In the genomic region with DNA sequence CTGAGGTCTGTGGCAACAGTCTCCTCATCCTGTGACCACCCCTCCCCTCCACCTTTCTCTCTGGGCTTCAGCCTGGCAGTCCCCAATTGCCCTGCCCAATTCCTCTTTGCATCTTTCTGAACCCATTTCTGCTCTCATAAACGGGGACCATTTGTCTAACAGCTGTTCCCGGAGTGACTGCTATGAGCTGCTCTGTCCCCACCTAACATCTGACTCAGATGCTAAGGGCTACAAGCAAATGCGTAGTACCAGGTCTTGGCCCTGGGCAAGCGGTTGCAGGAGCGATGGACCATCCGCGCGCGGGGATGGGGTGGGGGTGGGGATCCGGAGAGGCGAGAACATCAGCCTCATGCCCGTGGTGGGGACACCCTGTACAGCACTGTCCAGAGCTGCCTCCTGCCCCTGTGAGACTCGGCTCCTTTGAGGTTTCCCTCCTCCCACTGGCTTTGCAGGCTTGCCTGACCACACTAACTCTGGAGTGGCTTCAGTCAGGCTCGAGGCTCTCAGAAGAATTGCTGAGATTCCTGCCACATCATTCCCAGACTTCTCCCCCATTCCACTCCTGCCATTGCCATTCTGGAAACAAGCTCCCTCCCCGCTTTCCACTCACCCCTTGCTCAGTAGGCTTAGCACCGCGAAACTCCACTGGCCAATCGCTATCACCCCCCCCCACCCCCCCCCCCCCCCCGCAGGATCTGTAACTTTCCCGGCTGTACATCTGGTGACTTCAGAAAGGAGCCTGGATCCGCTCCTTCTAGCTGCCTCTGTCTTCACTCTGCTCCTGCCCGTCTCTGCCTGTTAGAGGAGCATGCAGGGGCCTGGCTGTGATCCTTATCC, we compare ENCODE assay signal across 9 mouse cellular contexts. TPM values are rescaled to one million over a fixed set of nuclear protein-coding genes. Genes with fewer than 3 reads are reported as not detected.
DNase-seq lines count a peak whose midpoint lies in the region; ATAC-seq and TF ChIP-seq lines count a peak whose summit lies in the region.
"Had no signal": no experiment of that assay in that cellular context is flagged by ENCODE, and none has a peak within 500 bp of the region (broad histone marks: within the 10 kb centered on the region; RNA-seq: fewer than 3 reads in every experiment).

No protein-coding gene starts in this region.

- TF ChIP-seq CTCF in layer of hippocampus, adult 2 months (conservative IDR thresholded peaks at IDR 0.05): no peak
- TF ChIP-seq CTCF in heart, postnatal 0 days (IDR thresholded peaks at IDR 0.05; ENCODE audit: low read depth): no peak

- no peak for DNase-seq in layer of hippocampus, adult 2 months (ENCODE audit: low spot score in 2 of 2)
- no peak for DNase-seq in layer of hippocampus, postnatal 25 days (ENCODE audit: extremely low spot score in 1 of 2, low spot score in 1 of 2)
- peak; percentile 24 for DNase-seq in heart, postnatal 0 days (ENCODE audit: low spot score)
- DNase-seq in lung, adult 18-20 months: peak; percentile 74 to 79
- peak; percentile 33 for DNase-seq in retina, postnatal 1 day
- DNase-seq in right cerebral cortex, postnatal 25 days: no peak

- H3K4me2 ChIP-seq in embryonic facial prominence, embryonic 13.5 days: peak overlapping the region; percentile 61
- peak overlapping the region; percentile 49 for H3K4me2 ChIP-seq in heart, postnatal 0 days (ENCODE audit: low read depth, low read length)
- H3K4me2 ChIP-seq: liver, embryonic 15.5 days had no signal

- ATAC-seq in embryonic facial prominence, embryonic 13.5 days (ENCODE audit: insufficient number of reproducible peaks, insufficient read depth, low FRiP score, low TSS enrichment, low read depth): no peak
- ATAC-seq in heart, postnatal 0 days (ENCODE audit: insufficient read depth, low read depth): peak; percentile 15; the same call in 1 of the 2 replicates
- no peak for ATAC-seq in activated CD4-positive, CD25-positive, alpha-beta regulatory T cell, adult 4 months

- peak overlapping the region; percentile 23; the same call in 1 of the 2 replicates for H3K4me3 ChIP-seq in layer of hippocampus, adult 2 months
- H3K4me3 ChIP-seq in embryonic facial prominence, embryonic 13.5 days: peak overlapping the region; percentile 27
- peak overlapping the region; percentile 22; the same call in 1 of the 2 replicates for H3K4me3 ChIP-seq in heart, postnatal 0 days (ENCODE audit: low read depth, low read length)
- H3K4me3 ChIP-seq: liver, embryonic 15.5 days had no signal

- no peaks in the 10 kb centered on the region for H3K36me3 ChIP-seq in embryonic facial prominence, embryonic 13.5 days
- H3K36me3 ChIP-seq in heart, postnatal 0 days (replicated peaks; ENCODE audit: control insufficient read depth, insufficient read depth, low read length): no peaks in the 10 kb centered on the region
- H3K36me3 ChIP-seq: liver, embryonic 15.5 days had no signal

- H3K27me3 ChIP-seq in embryonic facial prominence, embryonic 13.5 days: no peaks in the 10 kb centered on the region
- no peaks in the 10 kb centered on the region for H3K27me3 ChIP-seq in heart, postnatal 0 days (ENCODE audit: control insufficient read depth, insufficient read depth, low read length)

- no peak for TF ChIP-seq EP300 in heart, postnatal 0 days (IDR thresholded peaks at IDR 0.05; ENCODE audit: low read depth)

- no peaks in the 10 kb centered on the region for H3K9me3 ChIP-seq in embryonic facial prominence, embryonic 13.5 days
- no peaks in the 10 kb centered on the region for H3K9me3 ChIP-seq in heart, postnatal 0 days (replicated peaks; ENCODE audit: control insufficient read depth, low read length)
- H3K9me3 ChIP-seq: liver, embryonic 15.5 days had no signal

- peak overlapping the region; percentile 62; the same call in 1 of the 2 replicates for H3K27ac ChIP-seq in layer of hippocampus, adult 2 months
- H3K27ac ChIP-seq in embryonic facial prominence, embryonic 13.5 days: peak overlapping the region; percentile 73
- H3K27ac ChIP-seq in heart, postnatal 0 days (ENCODE audit: low read depth): peak overlapping the region; percentile 67
- H3K27ac ChIP-seq: liver, embryonic 15.5 days had no signal

- peaks cover 22% of the 10 kb centered on the region for H3K4me1 ChIP-seq in embryonic facial prominence, embryonic 13.5 days
- peaks cover 21% of the 10 kb centered on the region for H3K4me1 ChIP-seq in heart, postnatal 0 days (ENCODE audit: control insufficient read depth, insufficient read depth)

- H3K9ac ChIP-seq in embryonic facial prominence, embryonic 13.5 days: peak overlapping the region; percentile 62; the same call in 1 of the 2 replicates
- H3K9ac ChIP-seq in heart, postnatal 0 days (replicated peaks; ENCODE audit: low read depth, low read length): peak overlapping the region; percentile 6
- H3K9ac ChIP-seq: liver, embryonic 15.5 days had no signal

- WGBS in embryonic facial prominence, embryonic 13.5 days: 4% methylated on average over 19 of the region's 22 CpGs
- WGBS in heart, postnatal 0 days: 5% methylated on average over 19 of the region's 22 CpGs

RNA-seq across cellular contexts. Expression of gene Epn2, which starts 36.4 kb away (rescaled TPM):
- 100 to 1,000 TPM; 162 to 170 TPM for total RNA-seq in layer of hippocampus, adult 2 months (2021)
- 100 to 1,000 TPM; 173 to 185 TPM for total RNA-seq in layer of hippocampus, postnatal 25 days (2021)
- 30.0 and 34.0 TPM in 2 replicates for polyA plus RNA-seq in embryonic facial prominence, embryonic 13.5 days (2015; fragmentation: Nextera tagmentation; extraction: Ambion mirVana)
- total RNA-seq in heart, postnatal 0 days (2014; rRNA removed; ENCODE audit: low replicate concordance): 21.3 and 43.9 TPM in 2 replicates
- polyA plus RNA-seq in heart, postnatal 0 days (2015; fragmentation: Nextera tagmentation; extraction: Ambion mirVana): 16.3 and 19.3 TPM in 2 replicates
- polyA plus RNA-seq in activated CD4-positive, CD25-positive, alpha-beta regulatory T cell, adult 4 months (2017; shearing (Covaris generic)): under 1 TPM; 0.33 to 0.40 TPM

RNA-seq across cellular contexts. Expression of gene Grap, which starts 37.2 kb away (rescaled TPM):
- 1 to 10 TPM; 4.1 to 4.4 TPM for total RNA-seq in layer of hippocampus, adult 2 months (2021)
- 1 to 10 TPM; 4.8 to 6.1 TPM for total RNA-seq in layer of hippocampus, postnatal 25 days (2021)
- polyA plus RNA-seq in embryonic facial prominence, embryonic 13.5 days (2015; fragmentation: Nextera tagmentation; extraction: Ambion mirVana): 8.3 and 10.1 TPM in 2 replicates
- 4.3 and 10.1 TPM in 2 replicates for total RNA-seq in heart, postnatal 0 days (2014; rRNA removed; ENCODE audit: low replicate concordance)
- 10.3 and 11.0 TPM in 2 replicates for polyA plus RNA-seq in heart, postnatal 0 days (2015; fragmentation: Nextera tagmentation; extraction: Ambion mirVana)
- polyA plus RNA-seq in activated CD4-positive, CD25-positive, alpha-beta regulatory T cell, adult 4 months (2017; shearing (Covaris generic)): 100 to 1,000 TPM; 171 to 177 TPM

Comparison
In these comparisons a context has a peak if more than half of its experiments do, and no peak if none do; other contexts are left out.
1. DNase-seq: peak in heart, postnatal 0 days (single experiment), lung, adult 18-20 months (2 of 2) and retina, postnatal 1 day (single experiment); none in layer of hippocampus, adult 2 months (0 of 2), layer of hippocampus, postnatal 25 days (0 of 2) and right cerebral cortex, postnatal 25 days (single experiment).
2. Peak in every context shown above with its lines, with median percentiles within 50 percentile points of each other: H3K27ac ChIP-seq and H3K4me3 ChIP-seq.